Mouse (Mus musculus): ENCODE data around the gene Ranbp10. TPM values are rescaled to one million over a fixed set of nuclear protein-coding genes. Genes with fewer than 3 reads are reported as not detected.

Gene Ranbp10
- 14.2 and 14.7 TPM in 2 replicates for polyA plus RNA-seq (2015; fragmentation: Nextera tagmentation; extraction: Ambion mirVana)

GRCm38 (mm10) chr8:105826861-105827848, at the start of gene Ranbp10, which contains the start of gene Tsnaxip1:
Gene Ranbp10 (minus strand): TSS chr8:105827350.
Gene Tsnaxip1 (plus strand): TSS chr8:105827731.
- peak; percentile 99 for ATAC-seq
- peaks cover 26% of the 10 kb centered on the region for H3K36me3 ChIP-seq (ENCODE audit: poor library complexity, severe bottlenecking)
- H3K9me3 ChIP-seq (replicated peaks): no peaks in the 10 kb centered on the region
- H3K4me1 ChIP-seq: peaks cover 22% of the 10 kb centered on the region
- H3K4me2 ChIP-seq: peak within 1 kb of the TSS; percentile 89
- WGBS: under 1% methylated on average over 52 of the region's 52 CpGs
- peak within 1 kb of the TSS; percentile 72 for H3K4me3 ChIP-seq
- H3K27me3 ChIP-seq: no peaks in the 10 kb centered on the region
- H3K9ac ChIP-seq: peak within 1 kb of the TSS; percentile 88
- peak within 1 kb of the TSS; percentile 54 for H3K27ac ChIP-seq

GRCm38 (mm10) chr8:105874301-105874700, 47.2 kb upstream of the Ranbp10 start:
- H3K27me3 ChIP-seq: no peaks in the 10 kb centered on the region
- H3K9me3 ChIP-seq (replicated peaks): no peaks in the 10 kb centered on the region
- no peak for ATAC-seq
- H3K4me1 ChIP-seq: no peaks in the 10 kb centered on the region
- H3K4me3 ChIP-seq: no peak overlapping the region
- H3K9ac ChIP-seq: no peak overlapping the region
- 92% methylated on average over 6 of the region's 6 CpGs for WGBS
- no peak overlapping the region for H3K27ac ChIP-seq
- H3K36me3 ChIP-seq (ENCODE audit: poor library complexity, severe bottlenecking): peaks cover 81% of the 10 kb centered on the region
- H3K4me2 ChIP-seq: no peak overlapping the region

GRCm38 (mm10) chr8:105866364-105867029, 39.3 kb upstream of the Ranbp10 start:
- 89% methylated on average over 6 of the region's 6 CpGs for WGBS
- H3K27me3 ChIP-seq: no peaks in the 10 kb centered on the region
- H3K9ac ChIP-seq: no peak overlapping the region
- no peak for ATAC-seq
- no peak overlapping the region for H3K4me2 ChIP-seq
- peaks cover 62% of the 10 kb centered on the region for H3K36me3 ChIP-seq (ENCODE audit: poor library complexity, severe bottlenecking)
- no peak overlapping the region for H3K27ac ChIP-seq
- H3K4me3 ChIP-seq: no peak overlapping the region
- H3K4me1 ChIP-seq: peaks cover 25% of the 10 kb centered on the region
- no peaks in the 10 kb centered on the region for H3K9me3 ChIP-seq (replicated peaks)

- H3K27ac ChIP-seq: no peak overlapping the region
- peak overlapping the region; percentile 99 for H3K9ac ChIP-seq
- peaks cover 31% of the 10 kb centered on the region for H3K36me3 ChIP-seq (ENCODE audit: poor library complexity, severe bottlenecking)
- H3K9me3 ChIP-seq (replicated peaks): no peaks in the 10 kb centered on the region
- WGBS: 6% methylated on average over 1 of the region's 1 CpGs
- H3K4me3 ChIP-seq: peak overlapping the region; percentile 97
- H3K27me3 ChIP-seq: no peaks in the 10 kb centered on the region
- H3K4me2 ChIP-seq: peak overlapping the region; percentile 93
- peaks cover 59% of the 10 kb centered on the region for H3K4me1 ChIP-seq
- ATAC-seq: no peak
These were observed 34.8 kb upstream of the Ranbp10 start for GRCm38 (mm10) chr8:105861951-105862350.

- Histone ChIP-seq H3K27me3 (no peaks in the 10 kb centered on the region), H3K9me3 (replicated peaks) (no peaks in the 10 kb centered on the region), H3K4me1 (peaks cover 74% of the 10 kb centered on the region), H3K4me3 (peak within 1 kb of the TSS; percentile 97), H3K36me3 (ENCODE audit: poor library complexity, severe bottlenecking) (peaks cover 17% of the 10 kb centered on the region), H3K4me2 (peak within 1 kb of the TSS; percentile 93), H3K27ac (peak within 1 kb of the TSS; percentile 86), H3K9ac (peak within 1 kb of the TSS; percentile 99)
- peak; percentile 98 for ATAC-seq
- under 1% methylated on average over 50 of the region's 59 CpGs for WGBS
These were observed 33.2 kb upstream of the Ranbp10 start, which contains the start of gene Nutf2 for GRCm38 (mm10) chr8:105860143-105860981. Gene Nutf2 (plus strand): TSS chr8:105860580.

- H3K27ac ChIP-seq: peak overlapping the region; percentile 82; the same call in 1 of the 2 replicates
- ATAC-seq: no peak
- H3K27me3 ChIP-seq: no peaks in the 10 kb centered on the region
- 75% methylated on average over 5 of the region's 5 CpGs for WGBS
- 0 out of 2 replicates have a peak overlapping the region, but pooled peaks have one; percentile 99 for H3K9ac ChIP-seq
- H3K4me1 ChIP-seq: peaks cover 75% of the 10 kb centered on the region
- H3K4me3 ChIP-seq: no peak overlapping the region
- no peaks in the 10 kb centered on the region for H3K9me3 ChIP-seq (replicated peaks)
- H3K4me2 ChIP-seq: peak overlapping the region; percentile 93; the same call in 1 of the 2 replicates
- peaks cover 17% of the 10 kb centered on the region for H3K36me3 ChIP-seq (ENCODE audit: poor library complexity, severe bottlenecking)
These were observed 32.2 kb upstream of the Ranbp10 start for GRCm38 (mm10) chr8:105859314-105859713.

- H3K27me3 ChIP-seq: no peaks in the 10 kb centered on the region
- H3K4me1 ChIP-seq: peaks cover 68% of the 10 kb centered on the region
- no peak overlapping the region for H3K27ac ChIP-seq
- no peak for ATAC-seq
- peaks cover 13% of the 10 kb centered on the region for H3K36me3 ChIP-seq (ENCODE audit: poor library complexity, severe bottlenecking)
- H3K4me3 ChIP-seq: no peak overlapping the region
- H3K9me3 ChIP-seq (replicated peaks): no peaks in the 10 kb centered on the region
- WGBS: 86% methylated on average over 5 of the region's 5 CpGs
- no peak overlapping the region for H3K4me2 ChIP-seq
- H3K9ac ChIP-seq: no peak overlapping the region
These were observed 31.3 kb upstream of the Ranbp10 start for GRCm38 (mm10) chr8:105858495-105858894.

- no peak for ATAC-seq
- Histone ChIP-seq H3K36me3 (ENCODE audit: poor library complexity, severe bottlenecking) (peaks cover 8% of the 10 kb centered on the region), H3K4me1 (peaks cover 51% of the 10 kb centered on the region), H3K4me2 (peak overlapping the region; percentile 100), H3K9ac (peak overlapping the region; percentile 89), H3K4me3 (peak overlapping the region; percentile 78), H3K9me3 (replicated peaks) (no peaks in the 10 kb centered on the region), H3K27ac (peak overlapping the region; percentile 79), H3K27me3 (no peaks in the 10 kb centered on the region)
- WGBS: 30% methylated on average over 15 of the region's 15 CpGs
These were observed 29.2 kb upstream of the Ranbp10 start for GRCm38 (mm10) chr8:105856168-105856835.

GRCm38 (mm10) chr8:105855248-105856167, 28.4 kb upstream of the Ranbp10 start:
- WGBS: under 1% methylated on average over 71 of the region's 71 CpGs
- H3K27me3 ChIP-seq: no peaks in the 10 kb centered on the region
- peak overlapping the region; percentile 89 for H3K9ac ChIP-seq
- peak; percentile 5 for ATAC-seq
- H3K9me3 ChIP-seq (replicated peaks): no peaks in the 10 kb centered on the region
- peaks cover 54% of the 10 kb centered on the region for H3K4me1 ChIP-seq
- peak overlapping the region; percentile 78 for H3K4me3 ChIP-seq
- peaks cover 8% of the 10 kb centered on the region for H3K36me3 ChIP-seq (ENCODE audit: poor library complexity, severe bottlenecking)
- peak overlapping the region; percentile 79 for H3K27ac ChIP-seq
- H3K4me2 ChIP-seq: peak overlapping the region; percentile 100

- H3K4me1 ChIP-seq: peaks cover 54% of the 10 kb centered on the region
- no peaks in the 10 kb centered on the region for H3K9me3 ChIP-seq (replicated peaks)
- ATAC-seq: peak; percentile 93
- H3K9ac ChIP-seq: peak within 1 kb of the TSS; percentile 89
- H3K27me3 ChIP-seq: no peaks in the 10 kb centered on the region
- H3K27ac ChIP-seq: peak within 1 kb of the TSS; percentile 79
- H3K36me3 ChIP-seq (ENCODE audit: poor library complexity, severe bottlenecking): peaks cover 8% of the 10 kb centered on the region
- under 1% methylated on average over 43 of the region's 43 CpGs for WGBS
- peak within 1 kb of the TSS; percentile 78 for H3K4me3 ChIP-seq
- peak within 1 kb of the TSS; percentile 100 for H3K4me2 ChIP-seq
These were observed 27.6 kb upstream of the Ranbp10 start, which contains the start of gene Thap11 for GRCm38 (mm10) chr8:105854715-105855216. Gene Thap11 (plus strand): TSS chr8:105855132.

Data from forebrain, embryonic 13.5 days (tissue).